Mouse (Mus musculus) heart, adult 2 months (tissue): ENCODE measurements around the gene Zdhhc13. TPM values are rescaled to one million over a fixed set of nuclear protein-coding genes. Genes with fewer than 3 reads are reported as not detected.

ENCODE experiments used
- DNase-seq, 2 experiments: peaks; one replicate each; pipeline ENCODE4 v3.0.0; 2021
- H3K27ac ChIP-seq: fragments of 200-600 bp; 2 replicates; pipeline ENCODE4 v1.8.1; 2022
- H3K27me3 ChIP-seq: fragments of 200-500 bp; 2 replicates; pipeline ENCODE4 v1.6.1; 2012; ENCODE audit warnings: mild to moderate bottlenecking, low read length, inconsistent platforms, mixed read lengths; ENCODE audit not compliant: control insufficient read depth, insufficient read depth
- H3K36me3 ChIP-seq: fragments of 200-500 bp; 2 replicates; pipeline ENCODE4 v1.6.1; 2012; ENCODE audit warnings: low read length, inconsistent platforms; ENCODE audit not compliant: control insufficient read depth, insufficient read depth
- H3K4me1 ChIP-seq: fragments of 200-500 bp; 2 replicates; pipeline ENCODE4 v1.6.1; 2011; ENCODE audit warnings: low read length; ENCODE audit not compliant: control insufficient read depth, insufficient read depth
- H3K4me3 ChIP-seq: fragments of 200-600 bp; 2 replicates; pipeline ENCODE4 v1.8.1; 2022
- H3K79me2 ChIP-seq: fragments of 200-500 bp; replicated peaks from 2 replicates; pipeline ENCODE4 v1.6.1; 2012; ENCODE audit warnings: mild to moderate bottlenecking, inconsistent platforms, low read length, moderate library complexity, mixed read lengths; ENCODE audit not compliant: control insufficient read depth, insufficient read depth
- H3K9ac ChIP-seq: fragments of 200-500 bp; 2 replicates; pipeline ENCODE4 v1.6.1; 2012; ENCODE audit warnings: low read depth, mild to moderate bottlenecking, control low read depth, inconsistent platforms, low read length, mixed read lengths
- CTCF ChIP-seq: fragments of 200-600 bp; IDR thresholded peaks from 2 replicates; pipeline ENCODE4 v1.8.1; 2022; ENCODE audit warnings: antibody characterized with exemption, mild to moderate bottlenecking, moderate library complexity
- EP300 ChIP-seq: fragments of 200-500 bp; IDR thresholded peaks from 2 replicates; pipeline ENCODE4 v1.6.1; 2011; ENCODE audit warnings: low read depth, low read length, control low read depth; ENCODE audit not compliant: insufficient read depth
- POLR2A ChIP-seq: fragments of 200-500 bp; IDR thresholded peaks from 2 replicates; pipeline ENCODE4 v1.6.1; 2011; ENCODE audit warnings: mild to moderate bottlenecking, low read depth, low read length, control low read depth; ENCODE audit not compliant: insufficient read depth
- WGBS: fragments of 180-500 bp; shearing (Covaris S2); methylation state at CpG from one replicate; pipeline ENCODE4 v1.1.7; 2018; 5-methylcytosine and 5-hydroxymethylcytosine counted together
- intact Hi-C: fragments of 180-260 bp; cut with DNase I; formaldehyde crosslinking; loops from one replicate; pipeline ENCODE4 v1.15.1; 2025
- polyA plus RNA-seq: library from polyadenylated mRNA; depleted of rRNA; stranded (reverse); fragments of >200 nt; gene quantifications from 2 replicates; pipeline ENCODE4 v1.2.3, GENCODE M21; 2012
- total RNA-seq, 2 experiments: library from RNA; stranded (reverse); gene quantifications; 2 replicates each; pipeline ENCODE4 v1.2.3; 2021

The Zdhhc13 gene
- total and polyA plus RNA-seq, 3 experiments: 7.1 to 11.0 (median 10.9) TPM

DNA sequence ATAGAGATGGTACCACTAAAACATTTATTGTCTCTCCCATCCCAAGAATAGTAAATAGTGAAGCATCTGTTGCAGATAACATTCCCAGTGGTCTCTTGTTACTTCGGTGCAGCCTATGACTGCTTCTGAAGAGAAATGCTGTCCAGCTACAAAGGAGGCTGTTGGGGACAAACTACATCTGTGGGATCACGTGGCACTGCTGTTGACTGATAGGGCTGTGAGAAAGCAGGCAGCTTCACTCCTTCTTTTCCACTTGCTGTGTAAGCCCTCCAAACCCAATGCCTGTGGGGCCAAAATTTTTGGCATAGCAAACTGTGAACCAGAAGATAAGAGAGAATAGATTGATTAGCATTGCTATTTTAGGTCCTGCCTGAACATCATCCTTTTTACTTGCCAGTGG is 41.6 kb downstream of the Zdhhc13 start:
- TF ChIP-seq POLR2A (0 out of 2 replicates have a peak, but pooled peaks have one; percentile 9), EP300 (peak; percentile 69; the same call in 1 of the 2 replicates), CTCF (no peak)
- no peaks in the 10 kb centered on the region for H3K79me2 ChIP-seq
- H3K4me1 ChIP-seq: peaks cover 10% of the 10 kb centered on the region
- intact Hi-C loops: loop anchor here (5.0 to 10.0 kb wide), 2 partner anchors 47 to 434 kb away; no protein-coding TSS in a partner anchor
- WGBS: 15% methylated on average over 2 of the region's 2 CpGs
- no peaks in the 10 kb centered on the region for H3K27me3 ChIP-seq
- no peak overlapping the region for H3K4me3 ChIP-seq
- H3K9ac ChIP-seq: no peak overlapping the region
- H3K36me3 ChIP-seq: peaks cover 43% of the 10 kb centered on the region
- H3K27ac ChIP-seq: peak overlapping the region; percentile 30; the same call in 1 of the 2 replicates
- no peak for DNase-seq

DNA sequence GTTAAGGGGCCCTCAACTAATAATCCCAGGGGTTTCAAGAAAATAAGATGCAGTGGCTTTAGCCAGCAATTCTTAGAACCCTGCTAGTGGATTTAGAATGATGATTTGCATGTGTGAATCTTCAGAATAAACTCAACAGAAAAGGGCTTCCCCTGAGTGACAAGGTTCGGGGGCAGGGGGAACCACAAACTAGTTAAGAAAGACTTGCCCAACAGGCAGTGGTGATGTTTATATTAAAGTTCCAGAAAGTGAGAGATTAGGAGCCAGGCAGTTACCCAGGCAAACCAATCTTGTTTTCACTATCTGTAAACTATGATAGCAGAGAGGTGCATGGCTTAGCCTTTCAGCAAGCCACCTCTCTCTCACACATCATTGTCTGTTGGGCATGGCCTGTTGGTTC is 43.9 kb downstream of the Zdhhc13 start:
- Histone ChIP-seq H3K27ac (peak overlapping the region; percentile 36; the same call in 1 of the 2 replicates), H3K4me1 (peaks cover 11% of the 10 kb centered on the region), H3K4me3 (no peak overlapping the region), H3K27me3 (no peaks in the 10 kb centered on the region), H3K36me3 (peaks cover 51% of the 10 kb centered on the region), H3K9ac (no peak overlapping the region), H3K79me2 (no peaks in the 10 kb centered on the region)
- TF ChIP-seq CTCF (no peak), EP300 (no peak), POLR2A (no peak)
- DNase-seq: no peak
- intact Hi-C loops: loop anchor here (5.0 to 10.0 kb wide), 2 partner anchors 45 to 432 kb away; no protein-coding TSS in a partner anchor
- 53% methylated on average over 1 of the region's 1 CpGs for WGBS

DNA sequence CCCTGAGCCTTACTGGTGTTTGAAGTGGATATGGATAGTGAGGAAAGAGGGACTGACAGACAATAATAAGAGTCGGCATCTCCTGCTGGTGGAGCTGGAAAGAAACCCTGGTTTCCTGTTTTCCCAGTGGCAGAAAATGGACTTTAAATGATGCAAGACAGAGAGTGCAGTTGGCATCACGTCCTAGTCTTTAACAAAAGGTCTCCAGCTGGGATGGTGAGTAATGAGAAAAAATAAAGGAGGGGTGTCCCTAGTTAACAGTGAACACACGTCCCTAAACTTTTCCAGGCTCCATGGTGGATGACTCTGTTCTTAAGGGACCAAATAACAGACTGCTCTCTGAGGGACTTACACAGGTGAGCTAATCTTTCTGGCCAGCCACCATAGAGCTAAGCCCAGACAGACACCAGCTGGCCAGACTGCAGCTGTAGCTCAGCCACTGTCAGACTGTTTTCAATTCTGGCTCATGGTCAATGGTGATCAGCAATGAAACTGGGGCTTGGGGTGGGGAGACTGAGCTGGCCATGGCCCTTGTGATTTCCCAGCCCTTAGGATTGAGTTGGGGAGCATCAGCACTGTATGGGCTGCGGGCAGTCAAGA is 45.7 kb downstream of the Zdhhc13 start:
- no peak overlapping the region; the same call in 1 of the 2 replicates for H3K27ac ChIP-seq

DNA sequence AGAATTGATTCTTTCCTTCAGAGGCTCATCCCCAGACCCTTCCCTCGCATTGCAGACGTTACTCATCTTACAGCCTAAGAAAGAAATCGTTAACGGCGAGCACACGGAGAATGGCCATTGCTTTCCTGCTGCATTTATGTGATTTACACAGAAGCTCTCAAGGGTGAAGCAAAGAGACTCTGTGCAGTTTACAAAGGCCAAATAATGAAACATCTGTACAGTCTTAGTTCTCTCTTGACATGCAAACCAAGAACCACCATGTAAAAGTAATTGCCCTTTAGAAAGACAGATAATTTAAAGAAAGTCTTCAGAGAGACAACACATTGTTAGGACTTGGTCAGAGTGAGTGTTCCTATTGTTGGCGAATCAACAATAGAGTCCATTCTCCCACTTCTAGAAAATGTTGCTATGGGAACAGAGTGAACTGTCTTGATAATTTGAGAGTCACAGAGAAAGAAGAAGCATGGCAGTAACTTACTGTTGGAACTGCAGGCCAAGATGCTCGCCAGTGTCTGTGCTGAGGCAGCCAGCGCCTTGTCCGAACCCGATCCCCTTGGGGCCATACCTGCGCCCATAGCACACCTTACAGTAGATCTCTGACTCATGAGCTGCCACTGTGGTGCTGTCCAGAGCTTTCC is 46.3 kb downstream of the Zdhhc13 start:
- no peak for TF ChIP-seq EP300
- TF ChIP-seq POLR2A: no peak
- TF ChIP-seq CTCF: no peak
- peak overlapping the region; percentile 20; the same call in 1 of the 2 replicates for H3K27ac ChIP-seq
- WGBS: 77% methylated on average over 12 of the region's 12 CpGs

More for the DNA sequence above, 45.7 kb downstream of the Zdhhc13 start:
- DNase-seq: no peak
- TF ChIP-seq EP300 (no peak), POLR2A (no peak), CTCF (no peak)
- WGBS: 37% methylated on average over 4 of the region's 4 CpGs
- Histone ChIP-seq H3K27me3 (no peaks in the 10 kb centered on the region), H3K4me3 (no peak overlapping the region), H3K4me1 (peaks cover 11% of the 10 kb centered on the region), H3K36me3 (peaks cover 61% of the 10 kb centered on the region), H3K79me2 (no peaks in the 10 kb centered on the region), H3K9ac (no peak overlapping the region)
- intact Hi-C loops: loop anchor here (5.0 to 10.0 kb wide), 2 partner anchors 43 to 430 kb away; no protein-coding TSS in a partner anchor

DNA sequence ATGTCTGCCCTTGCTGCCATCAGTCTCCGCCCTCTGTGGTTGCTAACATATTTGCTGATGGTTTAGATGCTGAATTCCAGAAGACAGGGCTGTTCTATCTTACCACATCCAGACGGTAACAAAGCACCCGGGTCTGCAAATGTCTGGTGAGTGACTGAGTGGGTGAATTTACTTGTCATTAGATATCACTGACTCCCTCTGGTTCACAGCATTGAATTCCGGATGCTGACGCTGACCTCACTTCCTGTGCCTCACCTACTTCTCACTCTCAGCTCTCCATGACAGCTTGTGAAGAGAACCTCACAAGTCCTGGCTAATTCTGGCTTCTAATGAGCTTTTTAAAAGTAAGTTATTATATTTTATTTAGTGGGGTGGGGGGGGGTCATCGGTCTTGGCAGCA is 48.1 kb downstream of the Zdhhc13 start:
- no peak overlapping the region for H3K9ac ChIP-seq
- no peak overlapping the region for H3K27ac ChIP-seq
- H3K4me1 ChIP-seq: peaks cover 10% of the 10 kb centered on the region
- no peaks in the 10 kb centered on the region for H3K79me2 ChIP-seq
- H3K4me3 ChIP-seq: no peak overlapping the region
- peaks cover 66% of the 10 kb centered on the region for H3K36me3 ChIP-seq
- intact Hi-C loops: loop anchor here (10.0 kb wide), 1 partner anchor 428 kb away; no protein-coding TSS in a partner anchor
- no peak for DNase-seq
- TF ChIP-seq CTCF: no peak
- TF ChIP-seq POLR2A: no peak
- no peak for TF ChIP-seq EP300
- no peaks in the 10 kb centered on the region for H3K27me3 ChIP-seq
- WGBS: 32% methylated on average over 6 of the region's 6 CpGs

More for the DNA sequence above, 46.3 kb downstream of the Zdhhc13 start:
- H3K27me3 ChIP-seq: no peaks in the 10 kb centered on the region
- intact Hi-C loops: loop anchor here (5.0 to 10.0 kb wide), 2 partner anchors 42 to 430 kb away; no protein-coding TSS in a partner anchor
- no peaks in the 10 kb centered on the region for H3K79me2 ChIP-seq
- peaks cover 63% of the 10 kb centered on the region for H3K36me3 ChIP-seq
- DNase-seq: no peak
- no peak overlapping the region for H3K9ac ChIP-seq
- H3K4me3 ChIP-seq: no peak overlapping the region
- H3K4me1 ChIP-seq: peaks cover 11% of the 10 kb centered on the region

DNA sequence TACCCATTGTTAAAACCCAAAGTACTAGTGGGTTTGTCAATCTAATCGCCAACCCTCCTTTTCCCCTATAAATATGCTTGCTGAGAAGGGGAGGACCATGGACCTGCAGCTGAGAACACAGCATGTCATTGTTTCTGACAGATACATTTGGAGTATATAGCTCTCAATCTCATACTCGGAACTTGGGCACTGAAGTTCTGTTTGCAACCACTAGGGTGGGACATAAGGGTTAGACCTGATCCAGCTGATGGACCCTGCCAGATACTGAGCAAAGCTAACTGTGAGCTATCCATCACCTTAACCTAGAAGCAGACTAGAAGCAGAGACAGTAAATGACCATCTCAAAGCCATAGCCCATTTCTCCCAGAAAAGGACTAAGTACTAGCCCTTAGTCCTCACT is 49.6 kb downstream of the Zdhhc13 start:
- no peak overlapping the region; the same call in 1 of the 2 replicates for H3K27ac ChIP-seq
- H3K9ac ChIP-seq: no peak overlapping the region
- peaks cover 5% of the 10 kb centered on the region for H3K4me1 ChIP-seq
- intact Hi-C loops: loop anchor here (10.0 kb wide), 1 partner anchor 426 kb away; no protein-coding TSS in a partner anchor
- DNase-seq: no peak
- TF ChIP-seq CTCF (peak; percentile 54), POLR2A (no peak)
- H3K36me3 ChIP-seq: peaks cover 56% of the 10 kb centered on the region
- WGBS: 52% methylated on average over 2 of the region's 2 CpGs
- H3K27me3 ChIP-seq: no peaks in the 10 kb centered on the region
- no peaks in the 10 kb centered on the region for H3K79me2 ChIP-seq
- no peak overlapping the region for H3K4me3 ChIP-seq
